Mouse (Mus musculus): ENCODE data around the gene Trnt1.

GRCm38 (mm10) chr6:106765892-106766291 is 3.0 kb upstream of the Trnt1 start:
- TF ChIP-seq POLR2A (IDR thresholded peaks at IDR 0.05; ENCODE audit: borderline replicate concordance, extremely low read depth, insufficient read depth, insufficient read length, poor library complexity, severe bottlenecking) (no peak), CTCF (IDR thresholded peaks at IDR 0.05; ENCODE audit: borderline replicate concordance, extremely low read depth, insufficient read depth, insufficient read length) (no peak)
